Mouse (Mus musculus): ENCODE results near the gene Lonp1.

GRCm38 (mm10) chr17:56651801-56652200 is 25.1 kb upstream of the Lonp1 start:
- TF ChIP-seq POLR2A (IDR thresholded peaks at IDR 0.05; ENCODE audit: borderline replicate concordance, control insufficient read depth, low read depth, low read length) (no peak), CTCF (IDR thresholded peaks at IDR 0.05; ENCODE audit: control insufficient read depth, insufficient read depth, low read length) (no peak)

All from bone marrow, adult 2 months (tissue).